Mouse (Mus musculus): Measurements from ENCODE around the gene Siah1a. TPM values are rescaled to one million over a fixed set of nuclear protein-coding genes. Genes with fewer than 3 reads are reported as not detected.

Siah1a gene
- polyA plus RNA-seq, 1 experiment from 2014 or later: 46.4 TPM

- H3K36me3 ChIP-seq: peaks cover 9% of the 10 kb centered on the region; the same call in 1 of the 2 replicates
- WGBS: 69% methylated on average over 3 of the region's 3 CpGs
Observed at GRCm38 (mm10) chr8:86686629-86687028, 59.1 kb downstream of the Siah1a start.

More at GRCm38 (mm10) chr8:86686629-86687028, 59.1 kb downstream of the Siah1a start:
- H3K4me2 ChIP-seq: no peak overlapping the region
- no peak overlapping the region for H3K27ac ChIP-seq
- H3K9ac ChIP-seq: no peak overlapping the region
- no peaks in the 10 kb centered on the region for H3K27me3 ChIP-seq
- no peaks in the 10 kb centered on the region for H3K4me1 ChIP-seq
- no peak overlapping the region for H3K4me3 ChIP-seq (replicated peaks)
- no peak for ATAC-seq (replicated peaks; ENCODE audit: low FRiP score)
- no peaks in the 10 kb centered on the region for H3K9me3 ChIP-seq (replicated peaks)

Other genes with a start within 250 kb of the Siah1a start
- gene Abcc12, start 165.2 kb downstream of the Siah1a start, polyA plus RNA-seq (2015; fragmentation: Nextera tagmentation; extraction: Ambion mirVana): 0.14 and 0.15 TPM in 2 replicates
- gene Lonp2, start 121.9 kb downstream of the Siah1a start, polyA plus RNA-seq (2015; fragmentation: Nextera tagmentation; extraction: Ambion mirVana): 63.2 and 63.9 TPM in 2 replicates
- gene Gm10638, start 235 bp downstream of the Siah1a start, polyA plus RNA-seq (2015; fragmentation: Nextera tagmentation; extraction: Ambion mirVana): 4.8 and 5.7 TPM in 2 replicates
- gene N4bp1, start 139.3 kb upstream of the Siah1a start, polyA plus RNA-seq (2015; fragmentation: Nextera tagmentation; extraction: Ambion mirVana): 10.0 and 10.1 TPM in 2 replicates

Data from kidney, embryonic 15.5 days (tissue).